Mouse (Mus musculus) monocyte, adult 5-6 weeks (primary cell): ENCODE data around the gene Defb45. TPM values are rescaled to one million over a fixed set of nuclear protein-coding genes. Genes with fewer than 3 reads are reported as not detected.

Source experiments
- ATAC-seq: fragments of 153-309, 156-312 bp; replicated peaks from 2 replicates; pipeline ENCODE4 v1.8.0; 2017; ENCODE audit warnings: mild to moderate bottlenecking; ENCODE audit not compliant: low TSS enrichment, insufficient number of reproducible peaks, severe bottlenecking, poor library complexity, low FRiP score
- total RNA-seq: library from RNA; stranded (forward); fragments of 200-1000, 200-491, 200-594 nt; gene quantifications from 3 replicates; pipeline ENCODE4 v1.2.3, GENCODE M21; 2017

Gene Defb45
- total RNA-seq, 1 experiment from 2014 or later: not detected

DNA sequence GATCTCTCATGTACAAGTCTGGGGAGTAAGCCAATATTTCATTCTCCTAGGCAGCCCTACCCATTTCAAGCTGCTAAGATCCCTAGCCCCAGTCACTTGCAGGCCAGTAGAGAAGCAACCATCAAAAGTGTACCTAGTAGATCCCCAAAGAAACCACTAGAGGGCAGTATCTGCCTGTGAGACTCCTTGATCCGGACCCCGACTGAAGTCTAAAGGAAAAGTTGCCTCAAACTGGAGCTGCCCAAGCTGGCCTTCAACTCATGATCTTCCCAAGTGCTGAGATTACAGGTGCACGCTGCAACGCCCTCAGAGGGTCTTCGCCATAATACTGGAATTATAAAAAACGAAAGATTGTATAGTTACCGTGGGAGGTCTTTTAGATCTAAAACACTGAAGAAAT is 16.4 kb upstream of the Defb45 start:
- ATAC-seq: peak; percentile 66

DNA sequence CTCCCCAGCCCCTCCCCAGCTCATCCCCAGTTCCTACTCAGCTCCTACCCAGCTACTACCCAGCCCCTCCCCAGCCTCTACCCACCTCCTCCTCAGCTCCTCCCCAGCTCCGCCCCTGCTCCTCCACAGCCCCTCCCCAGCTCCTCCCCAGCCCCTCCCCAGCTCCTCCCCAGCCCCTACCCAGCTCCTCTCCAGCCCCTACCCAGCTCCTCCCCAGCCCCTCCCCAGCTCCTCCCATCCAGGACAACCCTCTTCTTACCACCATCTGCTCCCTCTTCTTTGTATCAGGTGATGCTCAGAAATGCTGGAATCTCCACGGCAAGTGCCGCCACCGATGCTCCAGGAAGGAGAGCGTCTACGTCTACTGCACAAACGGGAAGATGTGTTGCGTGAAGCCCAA is 13.0 kb upstream of the Defb45 start:
- ATAC-seq: no peak

DNA sequence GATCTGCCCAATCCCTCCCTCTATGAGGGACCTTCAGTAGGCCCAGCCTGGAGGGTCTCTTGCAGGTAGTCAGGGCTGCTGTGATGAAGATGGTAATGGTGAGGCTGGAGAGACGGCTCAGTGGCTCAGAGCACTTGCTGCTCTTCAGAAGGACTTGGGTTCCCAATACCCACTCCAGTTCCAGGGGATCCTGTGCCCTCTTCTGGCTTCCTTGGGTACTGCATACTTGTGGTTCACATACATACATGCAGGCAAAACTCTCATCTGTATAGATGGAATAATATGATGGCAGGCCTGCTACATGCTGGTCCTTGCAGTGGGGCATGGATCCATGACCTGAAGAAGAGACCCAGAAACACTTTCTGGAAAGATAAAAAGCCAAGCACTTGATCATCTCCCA is 9.5 kb upstream of the Defb45 start:
- ATAC-seq: no peak

DNA sequence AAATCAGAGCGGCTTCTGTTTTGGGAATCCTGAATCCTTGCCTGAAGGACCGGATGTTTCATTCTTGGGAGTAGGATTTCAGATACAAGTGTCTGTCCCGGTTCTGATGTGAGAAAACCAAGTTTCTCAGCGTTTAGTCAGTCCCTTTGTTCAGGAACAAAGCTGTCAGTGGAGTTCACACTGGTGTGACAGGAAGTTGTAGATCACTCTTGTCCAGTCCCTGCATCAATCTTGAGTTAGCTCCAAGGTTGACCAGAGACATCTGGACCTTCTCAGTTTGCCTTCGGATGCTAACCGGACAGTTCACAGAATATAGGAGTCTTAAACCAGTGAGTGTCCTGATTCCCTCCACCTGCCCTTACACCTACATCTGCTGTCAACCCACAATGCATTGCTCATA is 8.5 kb upstream of the Defb45 start:
- ATAC-seq: no peak

DNA sequence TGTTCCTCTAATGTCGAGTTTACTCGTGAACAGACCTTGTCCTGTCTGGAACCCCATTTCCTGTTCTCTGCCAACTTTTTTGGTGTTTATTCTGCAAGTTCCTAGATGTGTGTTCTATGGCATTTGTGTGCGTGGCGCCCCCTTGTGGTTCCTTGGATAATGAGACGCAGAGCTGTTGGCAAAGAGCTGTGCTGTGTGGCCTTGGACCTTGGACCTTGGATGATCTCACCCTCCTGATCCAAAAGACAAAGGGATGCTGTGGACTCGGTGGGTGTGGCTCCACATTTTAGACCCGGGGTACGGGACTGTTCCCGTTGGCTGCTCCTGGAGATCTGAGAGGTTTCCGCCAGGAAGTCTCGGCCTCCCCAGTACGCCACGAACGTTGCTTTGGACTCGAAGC is 4.9 kb upstream of the Defb45 start, which contains the start of gene Defb36:
Defb36 (plus strand) TSS at position 271 of the 400 bp plus-strand sequence.
- no peak for ATAC-seq

DNA sequence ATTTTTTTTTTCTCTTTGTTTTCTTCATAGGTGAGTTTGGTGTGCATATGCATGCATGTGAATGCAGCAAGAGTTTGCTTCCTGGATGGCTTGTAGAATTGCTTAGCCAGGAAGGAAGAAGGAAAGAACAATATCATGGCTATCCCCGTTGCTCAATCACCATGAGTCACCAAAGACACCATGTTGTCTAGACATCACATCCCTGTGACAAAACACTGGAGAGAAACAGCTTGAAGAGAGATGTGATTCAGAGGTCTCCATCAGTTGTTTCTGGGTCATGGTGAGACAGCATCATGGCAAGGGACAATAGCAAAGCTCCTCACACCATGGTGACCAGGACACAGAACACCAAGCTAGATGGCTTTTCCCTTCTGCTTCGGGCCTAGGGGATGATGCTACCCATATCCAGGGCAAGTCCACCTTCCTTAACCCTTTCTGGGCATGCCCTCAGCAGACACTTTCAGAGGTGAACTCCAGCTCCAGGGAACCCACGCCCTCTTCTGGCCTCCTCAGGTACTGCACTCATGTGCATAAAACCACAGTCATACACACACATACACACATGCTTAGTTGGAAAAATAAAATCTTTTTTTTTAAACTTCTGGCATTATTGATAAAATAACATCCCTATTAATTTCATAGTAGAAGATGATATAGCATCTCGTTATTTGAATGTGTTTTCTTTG is 2.2 kb upstream of the Defb45 start:
- no peak for ATAC-seq

DNA sequence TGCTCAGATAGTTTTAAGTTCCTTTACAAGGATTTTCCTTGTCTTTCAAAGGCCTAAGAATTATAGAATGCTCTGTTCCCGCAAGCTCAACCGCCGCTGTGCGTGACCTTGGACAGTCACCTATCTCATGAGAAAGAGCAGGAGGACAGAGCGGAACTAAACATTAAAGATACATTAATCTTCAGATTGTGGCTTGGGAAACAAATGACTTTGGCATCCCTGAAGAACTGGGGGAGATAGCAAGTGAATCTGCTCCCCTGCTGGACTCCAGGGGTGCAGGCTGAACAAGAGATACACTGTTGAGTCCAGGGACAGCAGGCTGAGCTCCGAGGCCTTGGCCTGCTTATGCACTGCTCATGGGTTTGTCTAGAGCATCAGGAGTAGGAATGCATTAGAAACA is 877 bp upstream of the Defb45 start:
- ATAC-seq: no peak

DNA sequence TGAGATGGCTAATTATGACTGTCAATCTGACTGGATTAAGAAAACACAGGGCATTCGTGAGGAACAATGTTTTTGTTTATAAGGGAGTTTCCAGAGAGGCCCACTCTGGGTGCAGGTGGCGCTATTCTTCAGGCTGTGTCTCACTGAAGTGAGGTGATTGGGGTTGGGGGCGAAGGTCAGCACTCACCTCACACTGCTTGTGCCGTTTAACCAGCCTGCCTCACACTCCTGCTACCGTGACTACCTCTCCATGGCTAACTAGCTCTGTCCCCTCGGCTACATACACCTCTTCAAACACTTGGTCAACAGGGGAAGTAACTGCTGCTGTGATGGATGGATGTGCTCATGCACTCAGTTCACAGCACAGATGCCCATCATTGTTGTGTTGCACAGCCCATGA is 10.2 kb downstream of the Defb45 start:
- no peak for ATAC-seq

DNA sequence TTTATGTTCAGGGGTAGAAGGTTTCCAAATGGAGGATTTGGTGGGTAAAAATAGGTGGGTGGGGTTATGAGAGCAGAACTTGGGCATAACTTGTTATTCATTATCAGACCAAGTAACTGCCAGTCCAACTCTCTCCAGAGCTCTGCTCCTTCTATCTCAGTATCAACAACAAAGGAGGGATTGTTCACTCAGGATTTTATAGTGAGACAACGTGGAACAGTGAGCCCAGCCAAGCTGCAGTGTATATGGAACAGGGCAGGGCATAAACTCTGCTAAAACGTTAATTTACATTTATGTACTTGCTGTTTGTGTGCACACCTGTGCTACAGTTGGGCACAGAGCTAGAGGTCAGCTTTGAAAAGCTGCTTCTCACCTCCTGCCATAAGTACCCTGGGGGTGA is 10.7 kb downstream of the Defb45 start:
- no peak for ATAC-seq

DNA sequence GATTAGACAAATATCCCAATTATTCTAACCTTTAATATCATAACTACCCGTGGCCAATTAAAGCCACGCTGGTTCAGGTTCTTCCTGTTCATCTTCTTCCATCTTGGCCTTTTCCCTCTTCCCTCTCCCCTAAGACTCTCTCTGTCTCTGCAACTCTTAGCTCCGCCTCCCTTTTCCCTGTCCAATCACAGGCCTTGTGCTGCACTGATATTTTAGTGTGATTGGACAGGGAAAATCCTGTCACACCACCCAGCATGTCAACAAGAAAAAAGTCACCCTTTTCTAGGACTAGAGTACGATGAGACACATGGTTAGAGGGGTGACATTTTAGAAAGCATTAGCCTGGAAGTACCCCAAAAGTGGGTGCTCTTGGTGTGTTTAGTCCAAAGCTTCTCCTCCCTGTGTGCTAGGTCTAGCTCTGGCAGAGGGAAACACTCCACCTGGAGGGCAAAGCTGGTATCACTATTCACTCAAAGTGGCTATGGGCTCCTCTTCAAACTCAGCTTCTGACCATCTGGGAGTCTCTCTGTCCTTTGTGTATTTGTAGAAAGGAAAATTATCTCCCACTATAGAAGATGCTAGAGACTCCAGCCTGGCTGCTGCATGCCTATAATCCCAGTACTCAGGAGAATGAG is 12.2 kb downstream of the Defb45 start:
- ATAC-seq: no peak

DNA sequence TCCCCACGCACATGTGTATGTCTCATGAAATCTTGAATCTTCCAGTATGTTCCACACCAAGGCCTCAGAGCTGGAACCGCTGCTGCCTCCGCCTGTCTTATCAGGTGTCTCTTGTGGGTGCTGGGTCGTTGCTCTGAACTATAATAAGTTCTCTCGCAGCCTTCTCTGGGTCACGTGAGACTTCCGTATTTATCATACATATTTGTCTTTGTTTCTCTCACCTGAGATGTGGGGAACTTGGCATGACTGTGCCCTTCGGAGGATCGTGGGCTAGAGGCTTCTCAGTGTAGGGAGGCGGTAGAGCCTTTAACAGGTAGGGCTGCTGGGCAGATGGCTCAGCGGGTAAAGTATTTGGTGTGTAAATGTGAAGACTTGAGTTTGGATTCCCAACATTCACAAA is 18.6 kb downstream of the Defb45 start:
- no peak for ATAC-seq

DNA sequence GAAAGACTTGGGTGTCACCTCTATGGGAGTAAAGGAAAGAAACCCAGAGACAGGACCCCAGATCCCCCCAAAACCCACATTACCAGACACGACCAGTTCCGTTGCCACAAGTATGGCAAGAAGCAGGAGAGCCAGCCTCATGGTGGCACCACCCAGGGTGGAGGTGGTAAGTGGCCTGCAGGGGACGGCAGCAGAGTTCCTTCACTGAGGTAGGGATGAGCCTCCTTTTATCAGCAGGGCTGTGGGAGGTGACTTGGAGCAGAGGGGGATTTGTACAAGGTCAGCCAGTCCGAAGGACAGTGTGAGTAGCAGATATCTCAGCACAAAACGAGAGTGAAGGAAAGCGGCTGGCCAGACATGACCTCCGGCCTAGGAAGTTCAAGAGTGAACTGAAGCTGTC is 19.1 kb downstream of the Defb45 start, which contains the start of gene Defb19:
Defb19 (minus strand) TSS at position 206 of the 400 bp plus-strand sequence.
- ATAC-seq: no peak

DNA sequence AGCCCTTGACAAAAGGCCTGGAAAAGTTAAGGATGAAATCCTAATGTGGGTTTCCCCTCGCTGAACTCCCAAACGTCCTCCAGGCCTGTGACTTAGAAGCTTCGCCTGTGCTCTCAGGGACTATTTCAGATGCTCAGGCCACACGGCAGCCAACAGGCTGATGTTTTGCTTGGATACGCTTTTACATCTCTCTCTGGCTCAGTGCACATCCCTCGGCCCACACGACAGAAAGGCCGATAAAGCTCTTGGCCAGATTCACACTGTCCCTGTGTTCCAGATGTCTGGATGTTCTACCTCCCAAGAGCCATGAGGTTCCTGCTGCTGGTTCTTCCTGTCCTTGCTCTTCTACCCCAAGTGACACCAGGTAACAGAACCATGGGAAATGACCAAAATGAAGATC is 25.7 kb downstream of the Defb45 start:
- no peak for ATAC-seq

DNA sequence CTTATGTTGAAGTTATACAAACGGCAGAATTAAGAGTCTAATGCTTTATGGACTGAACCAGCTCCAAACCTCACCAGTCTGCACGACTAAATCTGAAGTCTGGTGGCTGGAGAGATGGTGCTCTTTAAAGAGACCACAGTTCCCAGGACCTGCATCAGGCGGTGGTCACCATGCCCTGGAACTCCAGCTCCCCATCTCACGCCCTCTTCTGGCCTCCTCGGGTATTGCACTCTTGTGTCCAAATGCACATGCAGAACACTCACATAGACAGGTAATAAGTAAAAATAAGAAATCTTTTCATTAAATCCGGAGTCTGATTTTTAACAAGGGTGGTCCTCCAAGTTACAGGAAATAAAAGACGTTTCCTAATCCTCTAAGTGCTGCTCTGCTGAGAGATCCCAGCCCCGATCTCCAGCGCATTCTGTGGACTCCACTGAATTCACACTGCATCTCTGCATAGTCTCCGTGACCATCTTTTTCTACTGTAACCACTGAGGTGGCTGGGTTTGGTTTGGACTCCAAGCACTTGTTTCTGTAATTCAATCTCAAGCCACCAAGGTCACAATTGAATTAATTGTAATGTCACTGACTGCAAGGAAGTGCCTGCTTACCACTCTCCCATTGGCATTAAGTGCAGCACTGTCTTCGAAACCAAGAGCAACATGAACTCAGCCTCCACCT is 26.9 kb downstream of the Defb45 start, which contains the start of gene Defb21:
Defb21 (plus strand) TSS at position 631 of the 681 bp plus-strand sequence.
- ATAC-seq: no peak

DNA sequence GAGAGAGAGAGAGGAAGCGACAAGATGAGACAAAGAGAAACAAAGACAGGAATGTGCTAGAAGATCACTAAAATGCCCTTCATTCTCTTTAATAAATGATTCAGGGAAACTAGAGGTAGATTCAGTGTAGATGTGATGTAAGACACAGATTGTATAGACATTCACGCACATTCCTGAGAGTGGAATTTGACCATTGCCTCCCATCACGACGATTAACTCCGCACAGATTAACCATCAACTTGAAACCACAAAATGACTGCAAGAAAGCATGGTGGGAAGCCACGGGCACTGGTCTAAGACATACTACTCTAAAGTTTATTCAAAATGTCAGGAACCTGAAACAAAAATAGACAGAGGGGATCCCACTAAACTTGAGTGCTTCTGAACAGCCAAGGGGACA is 28.9 kb downstream of the Defb45 start:
- no peak for ATAC-seq

DNA sequence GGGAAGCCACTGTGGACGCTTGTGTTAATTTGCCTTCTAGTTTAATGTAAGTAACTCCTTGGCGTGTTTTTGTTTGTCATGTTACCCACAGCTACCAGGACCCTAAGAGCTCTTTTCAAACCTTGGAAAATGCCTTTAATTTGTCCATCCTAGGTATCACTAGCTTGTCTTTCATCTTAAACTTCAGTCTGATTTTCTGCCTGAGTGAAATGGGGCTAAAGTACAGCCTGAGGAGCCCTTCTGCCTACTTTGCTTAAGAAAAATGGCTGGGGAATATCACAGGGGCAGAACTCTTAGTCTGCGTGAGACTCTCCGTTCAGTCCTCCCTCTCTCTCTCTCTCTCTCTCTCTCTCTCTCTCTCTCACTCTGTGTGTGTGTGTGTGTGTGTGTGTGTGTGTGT is 29.3 kb downstream of the Defb45 start:
- no peak for ATAC-seq

DNA sequence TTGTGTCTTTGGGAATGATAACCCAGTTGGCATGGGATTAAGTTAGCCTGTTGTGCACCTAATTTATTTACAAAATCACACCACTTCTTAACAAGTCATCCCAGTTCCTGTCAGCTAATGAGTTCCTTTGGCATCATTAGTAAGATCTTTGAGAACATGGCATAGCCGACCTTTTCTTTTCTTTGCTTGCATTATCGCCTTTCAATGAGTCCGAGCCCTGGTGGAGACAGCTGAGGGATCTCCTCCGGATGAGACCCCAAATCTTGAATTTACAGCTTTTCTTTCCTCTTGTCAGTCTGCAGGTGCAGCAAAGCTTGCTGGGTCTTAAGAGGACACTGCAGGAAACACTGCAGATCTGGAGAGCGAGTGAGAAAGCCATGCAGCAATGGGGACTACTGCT is 30.2 kb downstream of the Defb45 start, which contains the start of gene Gm17416:
Gm17416 (plus strand) TSS at position 301 of the 400 bp plus-strand sequence.
- ATAC-seq: no peak

DNA sequence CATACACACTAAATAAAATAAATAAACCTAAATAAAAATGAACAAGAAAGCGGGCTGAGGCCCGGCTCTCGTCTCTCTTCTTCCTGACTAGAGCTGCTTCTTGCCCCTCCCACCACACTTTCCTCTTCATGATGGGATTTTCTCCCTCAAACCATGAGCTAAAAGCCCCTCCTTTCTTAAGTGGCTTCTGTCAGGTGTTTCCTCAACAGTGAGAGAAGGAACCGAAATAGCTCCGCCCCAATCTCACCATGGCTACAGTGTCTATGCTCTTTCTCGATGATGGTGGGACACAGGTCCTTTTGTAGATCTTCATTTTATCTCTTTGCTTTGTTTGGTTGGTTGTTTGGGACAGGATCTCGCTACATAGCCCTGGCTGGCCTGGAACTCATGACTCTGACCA is 42.5 kb downstream of the Defb45 start:
- ATAC-seq: no peak

DNA sequence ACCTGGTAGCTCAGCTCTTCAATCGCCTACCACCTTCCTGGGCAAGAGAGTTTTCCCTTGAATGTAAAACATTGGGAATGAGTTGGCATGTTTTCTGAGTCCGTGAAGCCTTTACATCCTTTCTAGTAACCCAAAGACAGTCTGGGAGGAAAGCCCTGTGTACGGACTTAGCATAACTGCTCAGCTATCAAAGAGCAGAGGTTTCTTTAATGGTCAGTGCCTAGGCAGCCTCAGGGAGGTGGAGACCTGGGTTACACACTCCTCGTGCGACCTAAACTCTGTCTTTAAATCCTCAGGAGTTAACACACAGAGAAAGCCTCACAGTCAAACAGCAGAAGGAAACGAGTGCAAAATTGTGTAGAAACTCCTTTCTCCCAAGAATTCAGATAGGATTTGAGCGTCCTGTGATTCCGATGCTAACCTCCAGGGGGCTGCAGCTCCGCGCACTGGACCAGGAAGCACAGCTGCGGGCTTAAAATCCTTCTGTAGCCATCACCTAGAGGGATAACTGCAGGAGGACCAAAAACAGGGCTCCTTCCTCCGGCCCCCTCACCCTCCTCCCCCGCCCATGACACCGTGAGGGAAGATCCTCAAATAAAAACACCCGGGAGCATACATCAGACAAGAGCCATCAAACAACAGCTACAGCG is 45.3 kb downstream of the Defb45 start:
- ATAC-seq: no peak
